Mouse (Mus musculus) layer of hippocampus, adult 2 months (tissue): Measurements from ENCODE around the gene Heatr5a. TPM values are rescaled to one million over a fixed set of nuclear protein-coding genes. Genes with fewer than 3 reads are reported as not detected.

ENCODE experiments used
- DNase-seq, 2 experiments: peaks; one replicate each; pipeline ENCODE4 v3.0.0; 2022; ENCODE audit warnings: low spot score in 2 of 2
- H3K27ac ChIP-seq: fragments of 200-600 bp; 2 replicates; pipeline ENCODE4 v1.8.1; 2022
- H3K4me3 ChIP-seq: fragments of 200-600 bp; 2 replicates; pipeline ENCODE4 v1.8.1; 2022; ENCODE audit warnings: mild to moderate bottlenecking
- CTCF ChIP-seq: fragments of 200-600 bp; conservative IDR thresholded peaks from 2 replicates; pipeline ENCODE4 v1.8.1; 2022; ENCODE audit warnings: antibody characterized with exemption, mild to moderate bottlenecking, moderate library complexity
- long read RNA-seq, 2 experiments: library from polyadenylated mRNA; stranded (forward); transcript quantifications; one replicate each; pipeline ENCODE4 v2.0.0; 2021; ENCODE audit warnings: borderline mapping rate in 2 of 2
- total RNA-seq, 2 experiments: library from RNA; stranded (reverse); gene quantifications; 2 replicates each; pipeline ENCODE4 v1.2.3; 2021

Gene Heatr5a
- total RNA-seq, result 1 to 10 TPM; 6.9 to 8.9 TPM
- long read RNA-seq, experiment 1, partial matches to known transcripts, result 1 of 4 reads
- long read RNA-seq, experiment 1, other reads (novel, unspliced or antisense), result 3 of 4 reads
- long read RNA-seq, experiment 2, partial matches to known transcripts, result 0 of 1 reads
- long read RNA-seq, experiment 2, other reads (novel, unspliced or antisense), result 1 of 1 reads

DNA sequence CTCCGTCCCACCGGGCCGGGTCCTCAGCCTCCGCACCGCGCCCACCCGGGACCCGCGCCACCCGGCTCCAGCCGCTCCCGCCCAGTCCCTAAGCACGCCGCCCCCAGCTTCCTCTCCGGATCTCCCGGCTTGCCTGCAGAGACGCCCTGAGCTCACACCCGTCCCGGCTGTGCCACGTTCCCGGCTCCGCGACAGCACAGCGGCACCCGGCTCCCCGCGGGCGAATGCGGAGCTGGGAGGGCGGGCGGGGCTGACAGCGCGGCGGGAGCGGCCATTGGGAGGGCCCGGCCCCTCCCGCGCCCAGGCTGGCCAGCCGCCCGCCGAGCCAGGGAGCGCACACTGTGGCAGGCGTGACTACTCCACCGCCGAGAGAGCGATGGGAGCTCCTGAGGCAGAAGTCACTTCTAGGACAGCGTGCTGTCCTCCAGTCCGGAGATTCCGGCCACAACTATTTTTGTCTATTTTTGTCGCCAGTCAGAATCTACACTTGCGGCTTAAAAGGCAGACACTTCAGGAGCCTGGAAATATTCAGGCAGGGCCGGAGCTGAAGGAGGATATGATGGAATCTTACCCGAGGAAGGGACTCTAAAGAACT is at the start of gene Heatr5a:
TSS of gene Heatr5a (minus strand) at position 252 of the 595 bp plus-strand sequence.
- peak within 1 kb of the TSS; percentile 90 for H3K27ac ChIP-seq
- H3K4me3 ChIP-seq, result peak within 1 kb of the TSS; percentile 94
- no peak for TF ChIP-seq CTCF
- DNase-seq, result peak; percentile 78 to 90

DNA sequence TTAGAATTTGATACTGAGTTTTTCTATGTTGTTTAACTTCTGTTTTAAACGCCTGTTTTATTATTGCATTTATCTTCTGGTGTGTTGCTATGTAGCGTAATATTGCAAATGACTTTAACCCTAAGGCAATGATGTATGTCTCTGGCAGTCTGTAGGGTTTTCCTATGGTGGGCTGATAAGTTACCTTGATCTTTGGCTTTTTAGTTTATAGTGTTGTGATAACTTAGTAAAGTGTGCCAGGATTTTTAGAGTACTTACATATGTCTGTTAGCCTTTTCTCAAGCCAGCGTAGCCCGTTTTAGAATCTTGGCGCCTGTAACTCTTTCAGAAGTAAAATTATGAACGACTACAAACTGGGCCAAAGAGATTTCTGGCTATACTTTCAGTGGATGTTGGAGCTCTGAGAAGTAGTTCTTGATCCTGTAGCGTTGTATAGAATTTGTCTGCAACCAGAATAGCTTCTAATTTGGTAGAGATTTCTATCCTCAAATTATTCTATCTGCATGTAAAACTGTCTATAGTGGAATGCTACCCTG is 43.4 kb upstream of the Heatr5a start:
- Histone ChIP-seq H3K4me3 (no peak overlapping the region), H3K27ac (no peak overlapping the region)
- no peak for DNase-seq
- no peak for TF ChIP-seq CTCF

- TF ChIP-seq CTCF, result no peak
- no peak for DNase-seq
- no peak overlapping the region for H3K4me3 ChIP-seq
- H3K27ac ChIP-seq, result no peak overlapping the region
These were observed 42.9 kb upstream of the Heatr5a start for GRCm38 (mm10) chr12:52014044-52014443.

DNA sequence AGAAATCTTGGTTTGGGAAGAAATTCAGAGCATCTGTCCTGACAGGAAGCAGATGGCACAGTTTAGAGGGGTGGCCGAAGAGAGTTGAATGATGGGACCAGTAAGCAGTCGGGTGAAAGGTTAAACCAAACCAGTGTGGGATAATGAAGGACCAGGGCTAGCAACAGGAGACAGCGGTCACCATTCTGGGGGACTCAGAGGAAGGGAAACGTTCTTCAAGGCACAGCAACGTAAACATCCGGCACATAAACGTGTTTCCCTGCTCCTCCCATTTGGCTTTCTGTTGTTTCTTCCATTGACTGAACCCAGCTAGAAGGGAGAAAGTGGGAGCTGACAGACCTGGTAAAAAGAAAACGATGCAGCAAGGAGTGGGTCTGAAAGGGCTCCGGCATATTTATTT is 42.2 kb upstream of the Heatr5a start:
- TF ChIP-seq CTCF, result no peak
- no peak for DNase-seq
- Histone ChIP-seq H3K4me3 (no peak overlapping the region), H3K27ac (no peak overlapping the region)

- TF ChIP-seq CTCF, result no peak
- no peak overlapping the region for H3K4me3 ChIP-seq
- no peak overlapping the region for H3K27ac ChIP-seq
- no peak for DNase-seq
These were observed 41.0 kb upstream of the Heatr5a start for GRCm38 (mm10) chr12:52012159-52012558.

- Histone ChIP-seq H3K27ac (peak overlapping the region; percentile 23; the same call in 1 of the 2 replicates), H3K4me3 (peak overlapping the region; percentile 48)
- TF ChIP-seq CTCF, result peak; percentile 87
- peak; percentile 41 to 48 for DNase-seq
These were observed 39.5 kb upstream of the Heatr5a start for GRCm38 (mm10) chr12:52010630-52010961.

GRCm38 (mm10) chr12:52009928-52010629 is 39.0 kb upstream of the Heatr5a start:
- no peak for TF ChIP-seq CTCF
- no peak for DNase-seq
- Histone ChIP-seq H3K4me3 (peak overlapping the region; percentile 48), H3K27ac (peak overlapping the region; percentile 23; the same call in 1 of the 2 replicates)

- Histone ChIP-seq H3K4me3 (peak overlapping the region; percentile 64), H3K27ac (peak overlapping the region; percentile 89)
- DNase-seq, result no peak
- no peak for TF ChIP-seq CTCF
These were observed 35.5 kb upstream of the Heatr5a start for GRCm38 (mm10) chr12:52006633-52006994.

GRCm38 (mm10) chr12:52005877-52006632 is 34.9 kb upstream of the Heatr5a start, which contains the start of gene Dtd2:
Gene Dtd2 (minus strand): TSS chr12:52006501.
- no peak for TF ChIP-seq CTCF
- Histone ChIP-seq H3K4me3 (peak within 1 kb of the TSS; percentile 64), H3K27ac (peak within 1 kb of the TSS; percentile 89)
- DNase-seq, result peak; percentile 88 to 97

DNA sequence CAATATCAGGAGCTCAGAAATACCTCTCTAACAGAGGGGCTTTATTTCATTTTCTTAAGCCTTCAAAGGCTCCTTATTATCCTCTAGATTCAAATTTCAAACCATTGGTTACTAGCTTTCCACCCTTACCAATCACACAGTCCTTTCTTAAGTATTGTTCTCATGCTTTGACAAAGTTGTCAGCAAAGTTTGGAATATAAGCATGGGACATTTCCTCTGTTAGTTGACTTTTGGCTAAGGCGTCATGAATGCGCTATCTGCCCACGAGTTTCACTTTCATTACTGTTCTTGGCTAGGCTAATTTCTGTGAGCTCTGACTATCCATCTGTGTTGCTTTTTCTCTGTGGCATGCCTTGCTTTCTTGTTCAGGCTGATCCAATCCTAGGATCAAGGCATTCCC is 31.6 kb upstream of the Heatr5a start:
- no peak for TF ChIP-seq CTCF
- DNase-seq, result no peak

DNA sequence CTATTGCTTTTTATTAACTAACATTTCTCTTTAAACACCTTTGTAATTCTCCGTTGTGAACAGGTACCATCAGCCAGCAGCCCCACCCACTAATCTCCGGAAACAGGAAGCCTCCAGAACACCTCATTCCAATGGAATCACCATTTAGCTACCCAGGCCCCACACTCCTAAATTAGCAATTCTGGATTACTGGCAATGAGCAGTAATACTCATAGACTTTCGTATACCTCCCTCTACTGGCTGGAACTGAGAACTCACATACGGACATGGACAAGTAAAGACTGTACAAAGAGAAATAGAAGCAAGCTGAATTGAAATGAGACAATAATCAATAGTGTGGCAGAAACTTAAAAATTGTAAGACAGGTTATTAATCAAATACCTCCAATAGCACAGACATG is 30.4 kb upstream of the Heatr5a start:
- H3K27ac ChIP-seq, result no peak overlapping the region
- DNase-seq, result peak; percentile 72 to 79
- no peak overlapping the region for H3K4me3 ChIP-seq
- peak; percentile 92 for TF ChIP-seq CTCF

More for the DNA sequence above, 31.6 kb upstream of the Heatr5a start:
- Histone ChIP-seq H3K27ac (no peak overlapping the region), H3K4me3 (no peak overlapping the region)

DNA sequence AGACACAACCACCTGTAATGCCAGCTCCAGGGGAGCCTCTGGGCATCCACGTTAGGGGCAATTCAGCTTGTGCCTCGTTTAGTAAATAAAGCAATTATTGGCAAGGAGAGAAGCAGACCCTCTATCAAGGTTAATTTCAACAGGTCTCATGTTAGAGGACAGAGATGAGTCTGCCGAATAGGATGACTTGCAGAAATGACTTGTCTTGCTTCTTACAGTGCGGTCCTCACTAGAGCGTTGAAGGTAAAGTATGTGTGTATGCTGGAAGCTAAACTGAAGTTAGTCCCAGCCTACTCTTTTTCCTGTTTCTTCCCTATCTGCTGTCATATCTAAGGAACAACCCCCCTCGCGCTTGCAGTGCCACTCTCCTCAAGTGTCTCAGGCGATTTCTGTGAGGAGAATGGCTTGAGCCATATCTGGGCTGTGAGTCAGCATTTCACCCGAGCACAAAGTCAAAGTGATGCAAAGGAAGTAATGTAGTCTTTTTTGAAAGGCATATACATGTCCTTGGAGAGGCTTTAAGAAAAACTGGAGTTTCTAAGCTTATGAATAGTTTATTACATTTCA is 27.3 kb upstream of the Heatr5a start:
- no peak overlapping the region for H3K4me3 ChIP-seq
- no peak overlapping the region for H3K27ac ChIP-seq
- no peak for DNase-seq
- no peak for TF ChIP-seq CTCF
